Mouse (Mus musculus) erythroblast, adult 5-6 weeks (primary cell): Measurements from ENCODE around the gene Tnfrsf13b. TPM values are rescaled to one million over a fixed set of nuclear protein-coding genes. Genes with fewer than 3 reads are reported as not detected.
"Not testable (repeated sequence)": the region's sequence is repeated elsewhere in the genome, so short reads cannot be mapped to it uniquely, and the experiment has no call there.

ENCODE experiments used
- ATAC-seq: replicated peaks from 2 replicates; pipeline ENCODE4 v1.8.0; 2016; ENCODE audit warnings: moderate number of reproducible peaks, mild to moderate bottlenecking, moderate TSS enrichment, inconsistent platforms; ENCODE audit not compliant: poor library complexity, low FRiP score, severe bottlenecking
- total RNA-seq, 2 experiments: library from RNA; stranded (forward) in 1 of 2; stranded (reverse) in 1 of 2; fragments of 150-400 nt in 1 of 2; fragments of 200-764, 138-1000 nt in 1 of 2; gene quantifications; 2 replicates each; pipeline versions ENCODE4 v1.2.3 to v1.2.4; 2015 to 2017; ENCODE audit warnings: low replicate concordance in 2 of 2

Gene Tnfrsf13b
- total RNA-seq, 2 experiments from 2014 or later = 10.2 to 18.9 TPM

DNA sequence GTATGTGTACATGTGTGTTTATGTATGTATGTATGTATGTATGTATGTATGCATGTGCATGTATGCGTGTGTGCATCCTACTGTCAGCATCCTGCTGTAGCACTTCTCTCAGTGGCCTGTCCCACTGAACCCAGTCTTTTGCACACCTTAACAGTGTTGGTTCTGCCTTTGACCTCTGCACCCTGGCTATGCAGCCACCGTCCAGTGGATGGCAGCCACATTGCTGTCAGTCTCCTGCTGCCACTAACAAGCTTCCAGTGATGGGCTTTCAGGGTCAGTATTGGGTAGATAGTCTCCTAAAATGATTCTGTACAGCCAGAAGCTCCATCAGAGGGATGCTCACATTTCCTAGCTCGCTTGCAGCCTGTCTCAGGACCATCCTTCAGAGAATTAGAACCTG, 2.7 kb upstream of the Tnfrsf13b start:
- no peak for ATAC-seq

DNA sequence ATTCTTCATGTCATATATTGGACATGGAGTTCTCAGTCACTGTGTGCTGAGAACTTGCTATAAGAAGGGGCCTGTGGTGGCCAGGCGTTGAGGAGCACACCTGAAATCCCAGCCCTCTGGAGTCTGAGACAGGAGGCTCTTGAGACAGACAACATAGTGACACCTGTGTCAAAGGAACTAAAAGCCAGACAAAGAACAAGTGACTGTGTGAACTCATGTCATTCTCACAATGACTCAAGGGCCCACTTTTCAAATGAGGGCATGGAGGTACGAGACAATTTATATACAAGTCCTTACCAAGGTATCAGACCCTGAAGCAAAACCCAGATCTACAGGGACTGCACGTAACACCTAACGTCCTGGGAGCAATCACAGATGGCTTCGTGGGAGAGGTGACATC, 585 bp upstream of the Tnfrsf13b start:
- ATAC-seq = no peak

DNA sequence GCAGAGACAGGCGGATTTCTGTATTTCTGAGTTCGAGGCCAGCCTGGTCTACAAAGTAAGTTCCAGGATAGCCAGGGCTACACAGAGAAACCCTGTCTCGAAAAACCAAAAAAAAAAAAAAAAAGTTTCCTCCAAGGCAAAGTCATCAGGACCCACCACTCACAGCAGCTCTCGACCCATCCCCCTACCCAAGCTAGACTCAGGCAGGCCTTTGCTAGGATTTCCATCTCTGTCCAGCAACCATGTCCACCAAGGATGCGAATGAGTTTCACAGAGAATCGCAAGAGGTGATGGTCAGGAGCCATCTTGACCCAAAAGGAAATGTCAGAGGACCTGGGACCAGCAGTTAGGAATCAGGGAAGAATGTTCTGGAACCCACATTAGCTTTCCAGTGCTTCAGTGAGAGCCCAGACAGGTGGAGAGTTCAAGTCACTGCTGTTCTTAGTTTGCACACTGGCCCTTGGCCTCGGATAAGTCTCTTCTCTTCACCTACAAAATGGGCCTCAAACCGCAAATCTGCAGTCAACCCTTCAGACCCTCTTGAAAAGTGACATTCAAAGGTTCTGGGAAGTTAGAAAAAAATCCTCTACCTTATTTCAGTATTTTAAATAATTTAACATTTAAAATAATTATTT, 983 bp downstream of the Tnfrsf13b start:
- no peak for ATAC-seq

DNA sequence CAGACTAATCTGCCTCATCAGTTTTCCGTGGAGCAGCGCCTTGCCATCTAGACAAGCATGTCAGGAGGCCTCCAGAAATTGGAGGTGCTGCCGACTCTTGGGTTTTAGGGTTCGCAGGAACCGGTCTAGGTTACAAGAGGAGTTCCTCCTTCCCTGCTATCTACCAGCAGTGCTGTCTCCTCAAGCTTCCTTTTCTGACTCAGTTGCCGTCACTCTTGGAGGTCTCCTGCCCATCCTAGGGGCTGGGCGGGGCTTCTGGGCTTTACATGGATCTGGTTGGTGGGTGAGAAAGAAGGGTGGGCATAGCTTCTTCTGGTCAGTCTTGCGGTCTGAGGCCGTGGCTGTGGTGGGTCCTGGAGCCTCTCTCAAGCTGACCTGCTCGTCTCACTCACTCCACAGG, 2.8 kb downstream of the Tnfrsf13b start:
- no peak for ATAC-seq

DNA sequence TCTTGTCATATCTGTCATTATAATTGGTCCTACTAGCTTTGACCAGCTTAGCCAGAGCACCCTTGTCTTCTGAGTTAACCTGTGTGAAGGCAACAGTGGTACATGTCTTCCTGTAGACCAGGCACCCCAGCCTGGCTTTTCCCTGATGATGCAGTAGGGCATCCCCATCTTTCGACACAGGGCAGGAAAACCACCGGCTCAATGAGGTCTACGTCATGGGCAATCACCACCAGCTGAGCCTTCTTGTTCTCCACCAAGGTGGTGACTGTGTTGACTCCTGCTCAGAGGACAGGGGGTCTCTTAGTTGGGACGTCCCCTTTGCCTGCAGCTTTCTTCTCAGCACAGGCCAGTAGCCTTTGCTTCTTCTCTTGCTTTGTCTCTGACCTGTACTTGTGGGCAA, 4.1 kb downstream of the Tnfrsf13b start:
- not testable (repeated sequence) for ATAC-seq

DNA sequence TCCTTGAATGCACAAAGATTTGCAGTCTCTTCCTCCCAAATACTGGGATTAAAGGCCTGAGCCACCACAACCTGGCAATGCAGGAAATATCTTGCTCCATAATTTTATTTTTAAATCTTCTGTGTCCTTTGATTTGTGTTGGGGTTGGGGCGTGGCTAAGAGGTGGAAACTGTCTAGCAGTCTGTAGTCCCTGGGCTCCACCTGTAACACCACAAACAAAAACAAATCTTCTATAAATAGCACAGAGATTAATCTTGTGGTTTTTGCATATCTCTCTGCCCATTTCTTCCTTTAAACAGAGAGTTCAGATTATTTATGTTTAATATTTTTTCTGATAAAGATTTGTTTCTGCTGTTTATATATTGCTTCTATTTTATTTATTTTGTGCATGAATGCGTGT, 6.4 kb downstream of the Tnfrsf13b start:
- ATAC-seq = no peak

DNA sequence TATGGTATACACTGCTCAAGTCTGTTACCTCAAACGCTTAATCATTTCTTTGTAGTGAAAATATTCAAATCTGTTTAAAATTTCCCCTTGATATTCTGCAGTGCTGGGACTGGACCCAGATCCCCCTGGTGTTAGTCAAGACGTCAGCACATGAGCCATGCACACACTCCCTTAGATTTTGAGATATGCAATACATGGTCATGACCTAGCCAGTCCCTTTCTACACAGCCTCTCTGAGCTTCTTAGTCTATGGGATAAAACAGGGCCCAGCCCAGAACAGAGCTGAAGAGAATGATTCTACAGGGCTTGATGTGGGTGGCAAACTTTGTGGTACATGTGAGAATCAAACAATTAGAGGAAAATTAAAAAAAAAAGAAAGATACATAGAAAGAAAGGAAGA, 15.1 kb downstream of the Tnfrsf13b start:
- ATAC-seq = no peak

DNA sequence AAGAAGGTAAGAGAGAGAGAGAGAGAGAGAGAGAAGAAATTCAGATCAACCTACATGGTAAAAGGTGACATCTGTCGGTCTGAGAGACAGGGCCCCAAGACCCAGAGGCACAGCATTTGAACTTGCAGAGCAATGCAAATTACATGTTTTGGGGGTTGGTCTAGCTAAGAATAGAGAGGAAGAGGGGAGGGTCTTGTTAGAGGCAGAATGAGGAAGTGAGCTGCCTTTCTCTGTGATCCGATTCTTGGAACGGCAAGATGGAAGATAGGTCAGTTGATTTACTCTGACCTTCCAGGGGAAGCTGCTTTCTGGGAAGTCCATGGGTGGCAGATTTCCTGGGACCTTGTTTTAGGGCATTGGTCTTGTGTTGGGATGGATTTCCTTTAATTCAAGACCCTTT, 15.7 kb downstream of the Tnfrsf13b start:
- ATAC-seq = no peak

DNA sequence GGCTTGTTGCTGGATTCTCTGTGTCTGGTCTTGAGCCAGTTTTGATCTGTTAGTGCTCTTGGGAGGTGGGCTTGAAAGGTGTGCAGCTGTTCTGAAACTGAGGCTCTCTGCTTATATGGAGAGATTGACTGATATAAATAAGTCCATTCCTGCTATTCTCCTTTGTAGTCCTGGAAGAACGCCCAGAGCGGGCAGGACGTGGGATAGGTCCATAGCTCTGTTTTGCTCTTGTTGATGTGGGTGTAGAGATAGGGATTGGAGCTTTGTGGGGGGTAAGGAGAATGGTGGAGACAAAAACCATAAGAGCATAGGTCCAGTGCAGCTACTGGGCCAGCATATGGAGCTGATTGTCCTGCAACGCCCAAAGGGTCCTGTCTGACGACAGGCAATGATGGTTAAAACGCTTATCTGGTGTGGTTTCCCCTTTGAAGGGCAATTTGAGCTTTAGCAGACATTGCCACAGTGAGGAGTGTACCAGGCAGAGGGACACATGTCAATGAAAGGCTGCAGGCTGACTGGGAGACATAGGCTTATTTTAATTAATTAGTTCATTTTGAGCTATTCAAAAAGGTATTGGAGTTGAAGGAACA, 16.5 kb downstream of the Tnfrsf13b start:
- no peak for ATAC-seq

DNA sequence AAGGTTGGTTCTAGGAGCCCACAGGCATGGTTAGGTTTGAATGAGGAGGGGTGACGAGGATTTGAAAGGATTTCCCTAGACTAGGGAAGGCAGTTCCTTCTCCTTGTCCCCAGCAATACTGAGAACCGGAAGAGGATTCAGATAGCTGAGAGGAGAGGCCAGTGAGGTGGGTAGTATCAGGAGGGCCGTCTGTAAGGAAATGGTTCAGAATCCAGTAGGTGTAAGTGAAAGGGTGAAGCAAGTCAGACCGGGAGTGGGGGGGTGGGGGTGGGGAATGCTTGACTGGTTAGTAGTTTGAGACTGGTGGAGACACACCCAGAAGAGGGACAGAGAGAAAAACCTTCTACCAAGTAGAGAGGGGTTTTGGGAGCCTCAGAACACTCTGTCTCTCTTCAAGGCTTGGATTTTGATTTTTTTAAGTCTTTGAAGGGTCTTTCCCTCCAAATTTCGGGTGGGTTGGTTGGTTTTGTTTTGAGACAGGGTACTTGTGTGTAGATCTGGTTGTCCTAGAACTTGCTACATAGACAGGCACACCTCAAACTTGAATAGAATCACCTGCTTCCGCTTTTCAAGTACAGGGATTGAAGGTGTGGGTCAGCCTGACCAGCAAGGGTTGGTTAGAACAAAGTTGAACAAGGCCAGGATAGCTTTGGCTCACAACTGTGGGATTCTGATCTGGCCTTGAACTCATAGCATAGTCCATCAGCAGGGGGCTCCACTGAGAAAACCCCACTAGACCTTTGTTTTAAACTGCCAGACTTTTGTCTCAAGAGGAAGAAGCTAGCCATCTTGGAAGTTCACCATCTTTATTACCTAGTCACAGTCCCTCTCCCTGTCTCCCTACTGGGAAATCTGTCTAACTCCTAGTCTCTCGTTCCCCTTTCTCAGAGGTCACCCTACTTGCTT, 17.3 kb downstream of the Tnfrsf13b start:
- ATAC-seq = no peak

DNA sequence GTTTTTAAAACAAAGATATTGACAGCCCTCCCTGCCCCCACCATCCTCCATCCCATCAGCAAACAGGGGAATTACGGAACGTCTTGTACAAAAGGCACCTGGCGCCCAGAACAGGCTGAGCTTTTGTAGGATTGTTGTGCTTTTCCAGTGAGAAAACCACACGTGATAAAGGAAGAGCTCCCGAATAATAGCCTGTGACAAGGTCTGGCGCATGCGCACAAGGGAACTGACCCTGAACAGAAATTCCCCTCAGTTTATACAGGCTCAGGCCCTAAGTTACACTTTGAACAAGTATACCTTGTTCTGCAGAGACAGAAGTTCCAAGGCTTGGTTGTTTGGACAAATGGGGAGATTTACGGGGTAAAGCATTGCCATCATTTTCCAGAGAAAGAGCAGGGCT, 19.0 kb downstream of the Tnfrsf13b start:
- no peak for ATAC-seq

DNA sequence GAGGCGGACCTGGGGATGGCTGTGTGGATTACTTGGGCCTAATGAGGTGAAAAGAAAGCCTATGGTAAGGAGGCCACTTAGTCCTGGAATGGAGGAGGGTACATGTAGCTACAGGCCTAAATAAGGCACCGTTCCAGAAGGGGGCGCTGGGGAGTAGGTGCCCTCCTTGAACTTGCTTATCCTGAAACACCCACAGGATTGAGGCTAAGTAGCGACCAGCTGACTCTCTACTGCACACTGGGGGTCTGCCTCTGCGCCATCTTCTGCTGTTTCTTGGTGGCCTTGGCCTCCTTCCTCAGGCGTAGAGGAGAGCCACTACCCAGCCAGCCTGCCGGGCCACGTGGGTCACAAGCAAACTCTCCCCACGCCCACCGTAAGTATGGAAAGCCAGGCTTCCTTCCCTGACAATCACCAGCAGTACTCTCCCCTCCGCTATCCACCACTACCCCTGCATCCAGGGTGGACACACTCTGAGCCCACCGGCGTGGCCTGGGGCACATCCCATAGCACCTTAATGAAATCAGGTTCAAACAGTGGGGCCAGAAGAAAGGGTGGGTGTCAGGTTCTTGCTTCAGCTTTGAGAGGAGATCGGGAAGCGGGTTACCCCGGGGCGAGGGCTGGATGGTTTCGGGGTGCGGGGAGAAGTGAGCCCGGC, 20.2 kb downstream of the Tnfrsf13b start:
- no peak for ATAC-seq

DNA sequence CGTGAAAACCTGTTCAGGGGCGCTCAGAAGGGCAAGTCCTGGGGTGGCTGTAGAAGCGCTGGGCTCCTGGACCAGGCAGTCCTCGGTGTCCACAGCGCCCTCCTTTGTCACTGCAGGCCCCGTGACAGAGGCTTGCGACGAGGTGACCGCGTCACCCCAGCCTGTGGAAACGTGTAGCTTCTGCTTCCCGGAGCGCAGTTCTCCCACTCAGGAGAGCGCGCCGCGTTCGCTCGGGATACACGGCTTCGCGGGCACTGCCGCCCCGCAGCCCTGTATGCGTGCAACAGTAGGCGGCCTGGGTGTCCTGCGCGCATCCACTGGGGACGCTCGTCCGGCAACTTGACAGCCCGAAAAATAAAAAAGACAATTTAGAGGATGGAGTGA, 20.7 kb downstream of the Tnfrsf13b start:
- no peak for ATAC-seq

DNA sequence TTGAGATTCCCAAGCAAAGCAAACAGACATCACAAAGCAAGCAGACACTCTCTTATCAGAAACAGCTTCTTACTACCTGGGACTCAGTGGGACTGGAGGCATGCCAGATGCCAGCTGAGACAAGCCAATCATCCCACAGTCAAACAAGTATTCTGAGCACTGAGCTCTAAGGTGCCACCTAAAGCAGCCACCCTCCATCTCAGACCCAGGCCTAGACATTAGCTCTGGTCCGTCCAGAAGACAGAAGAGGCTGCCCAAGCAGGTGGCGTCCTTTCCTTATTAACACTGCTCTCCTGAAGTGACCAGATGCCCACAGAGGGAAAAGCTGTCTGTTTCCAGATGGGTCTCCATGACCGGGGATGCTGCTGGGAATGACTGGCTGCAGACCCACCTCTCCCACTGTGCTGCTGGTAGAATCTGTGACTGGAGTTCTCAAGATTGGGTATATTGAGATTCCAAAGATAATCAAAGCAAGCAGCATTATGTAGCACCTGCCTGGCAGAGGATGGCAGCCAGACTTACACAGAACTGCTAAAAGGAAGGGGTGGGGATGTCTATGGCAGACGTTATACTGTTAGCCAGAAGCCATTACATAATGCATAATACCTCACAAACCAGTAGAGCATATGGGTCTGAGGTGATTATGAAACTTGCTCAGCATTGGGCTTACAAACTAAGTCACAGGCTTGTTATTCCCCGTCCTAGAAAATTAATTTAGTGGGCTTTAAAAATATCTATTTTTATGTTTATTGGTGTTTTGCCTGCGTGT, 23.9 kb downstream of the Tnfrsf13b start:
- no peak for ATAC-seq

DNA sequence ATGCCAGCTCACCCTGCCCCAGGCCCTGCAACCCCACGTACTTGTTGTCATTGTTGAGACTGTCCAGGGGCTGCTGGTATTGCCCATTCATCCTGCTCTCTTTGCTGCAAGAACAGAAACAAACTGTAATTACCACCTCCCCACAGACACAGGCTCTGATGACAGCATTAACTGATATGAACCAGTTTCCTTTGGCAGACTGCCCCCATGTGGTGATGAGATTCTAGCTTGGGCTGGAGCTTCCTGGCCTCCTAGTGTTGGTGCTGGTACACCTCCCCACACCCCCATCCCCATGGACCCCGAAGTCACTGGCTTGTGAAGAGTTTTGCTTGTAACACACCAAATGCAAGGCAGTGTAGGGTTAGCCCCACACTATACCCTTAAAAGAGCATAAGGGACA, 29.2 kb downstream of the Tnfrsf13b start:
- no peak for ATAC-seq

DNA sequence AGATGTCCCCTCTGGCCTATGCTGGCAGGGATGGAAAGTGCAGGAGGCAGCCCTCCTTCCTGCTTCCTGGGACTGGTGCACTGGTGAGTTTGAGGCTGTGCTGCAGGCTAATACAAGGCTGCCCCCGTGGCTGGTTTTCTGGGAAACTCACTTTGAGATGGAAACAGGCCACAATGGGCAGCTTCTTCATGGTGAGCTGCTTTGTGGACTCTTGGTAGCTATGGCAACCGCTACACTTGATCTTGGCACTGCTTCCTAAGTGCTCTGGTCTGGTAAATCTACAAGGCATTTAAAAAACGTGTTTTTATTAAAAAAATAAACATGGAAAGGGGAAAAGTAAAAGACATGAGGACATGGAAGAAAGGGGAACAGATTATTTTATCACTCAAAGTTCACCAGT, 31.6 kb downstream of the Tnfrsf13b start:
- ATAC-seq = no peak

DNA sequence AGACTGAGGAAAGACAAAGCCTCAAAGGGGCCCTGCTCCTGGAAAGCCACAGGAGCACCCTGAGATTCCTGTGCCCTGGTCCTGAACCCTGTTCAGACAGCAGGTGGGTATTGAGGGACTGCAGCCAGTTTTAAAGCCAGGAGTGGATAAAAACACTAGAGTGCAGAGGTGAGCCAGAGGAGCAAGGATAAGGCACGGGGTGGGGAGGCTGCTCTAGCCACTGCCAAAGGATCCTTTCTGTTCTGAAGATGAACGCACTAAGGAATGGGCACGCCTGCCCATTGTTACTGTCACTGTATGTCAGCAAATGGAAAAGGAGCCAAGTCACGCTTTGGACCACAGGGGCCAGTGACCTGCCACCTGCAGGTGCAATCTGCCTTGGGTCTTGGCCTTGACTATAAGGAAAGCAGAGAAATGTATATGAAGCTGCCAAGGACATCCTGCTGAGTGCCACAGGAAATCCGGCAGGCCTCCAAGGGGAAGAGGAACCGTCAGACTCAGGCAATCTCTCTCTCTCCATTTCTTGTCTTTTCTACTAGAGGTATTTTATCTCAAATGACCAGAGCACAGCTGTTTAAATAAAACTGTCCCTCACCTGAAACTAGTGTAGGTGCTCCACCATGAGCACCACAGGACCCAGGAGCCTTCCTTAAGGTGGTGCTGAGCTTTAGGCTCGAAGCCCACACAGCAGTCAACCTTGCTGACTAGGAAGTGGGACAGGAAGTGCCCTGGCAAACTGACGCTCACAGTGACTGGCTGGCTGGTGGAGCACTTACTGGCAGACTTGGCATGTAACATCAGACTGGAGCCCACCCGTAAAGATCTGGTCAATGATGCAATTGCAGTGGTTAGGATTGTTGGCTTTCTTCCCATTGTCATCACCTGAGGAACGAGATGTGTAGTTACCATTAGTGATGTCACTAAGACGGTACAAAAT, 33.5 kb downstream of the Tnfrsf13b start:
- no peak for ATAC-seq

DNA sequence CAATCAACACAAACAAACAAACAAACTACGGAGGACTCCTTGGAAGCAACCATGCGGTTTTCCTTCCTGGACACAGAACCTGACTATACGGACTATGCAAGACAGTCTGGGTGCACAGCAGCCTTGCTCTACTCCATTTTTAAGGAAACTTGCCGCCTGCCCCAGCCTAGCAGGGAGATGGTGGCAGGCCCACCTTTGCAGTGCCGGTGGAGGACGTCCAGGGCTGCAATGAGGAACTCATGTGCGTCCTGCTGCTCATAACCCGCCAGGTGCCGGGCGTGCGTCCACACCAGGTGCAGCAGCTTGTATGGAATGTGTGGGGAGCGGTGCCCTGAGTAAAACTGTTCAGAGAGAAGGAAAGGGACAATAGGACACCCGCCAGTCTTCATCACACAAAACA, 34.6 kb downstream of the Tnfrsf13b start:
- ATAC-seq = no peak

DNA sequence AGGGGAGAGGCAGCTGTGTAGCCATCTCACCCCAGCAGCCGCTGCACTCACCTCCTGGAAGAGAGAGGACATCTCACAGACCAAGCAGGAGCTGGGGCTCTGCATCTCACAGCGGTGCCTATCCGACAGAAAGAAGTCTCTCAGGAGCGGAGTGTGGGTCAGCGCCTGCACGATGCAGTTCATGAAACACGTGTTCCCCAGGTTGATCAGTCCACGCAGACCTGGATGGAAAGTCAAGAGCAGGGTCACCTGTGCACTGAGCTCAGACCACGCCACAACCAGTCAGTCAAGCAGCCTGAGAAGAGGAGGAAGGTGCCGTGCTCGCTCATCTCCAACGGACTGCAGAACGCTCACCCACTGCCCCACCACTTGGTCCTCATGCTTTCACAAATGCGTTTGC, 36.2 kb downstream of the Tnfrsf13b start:
- no peak for ATAC-seq
